Mouse (Mus musculus) mouse embryonic stem cell (cell line): ENCODE data around the gene F8a.
"Not testable (repeated sequence)": the region's sequence is repeated elsewhere in the genome, so short reads cannot be mapped to it uniquely, and the experiment has no call there.

Experiments
- in situ Hi-C, 2 experiments: fragments of 300-500 bp; cut with MboI; formaldehyde crosslinking; loops; 1 replicate in 1 of 2; 3 replicates in 1 of 2; pipeline ENCODE4 v1.14.3; 2019 to 2020; ENCODE audit warnings: low sequenced_read_pairs in 2 of 2, low pct_unique_long_range_greater_than_20kb in 1 of 2, mixed read lengths in 1 of 2; ENCODE audit not compliant: unreplicated experiment in 1 of 2

F8a gene

DNA sequence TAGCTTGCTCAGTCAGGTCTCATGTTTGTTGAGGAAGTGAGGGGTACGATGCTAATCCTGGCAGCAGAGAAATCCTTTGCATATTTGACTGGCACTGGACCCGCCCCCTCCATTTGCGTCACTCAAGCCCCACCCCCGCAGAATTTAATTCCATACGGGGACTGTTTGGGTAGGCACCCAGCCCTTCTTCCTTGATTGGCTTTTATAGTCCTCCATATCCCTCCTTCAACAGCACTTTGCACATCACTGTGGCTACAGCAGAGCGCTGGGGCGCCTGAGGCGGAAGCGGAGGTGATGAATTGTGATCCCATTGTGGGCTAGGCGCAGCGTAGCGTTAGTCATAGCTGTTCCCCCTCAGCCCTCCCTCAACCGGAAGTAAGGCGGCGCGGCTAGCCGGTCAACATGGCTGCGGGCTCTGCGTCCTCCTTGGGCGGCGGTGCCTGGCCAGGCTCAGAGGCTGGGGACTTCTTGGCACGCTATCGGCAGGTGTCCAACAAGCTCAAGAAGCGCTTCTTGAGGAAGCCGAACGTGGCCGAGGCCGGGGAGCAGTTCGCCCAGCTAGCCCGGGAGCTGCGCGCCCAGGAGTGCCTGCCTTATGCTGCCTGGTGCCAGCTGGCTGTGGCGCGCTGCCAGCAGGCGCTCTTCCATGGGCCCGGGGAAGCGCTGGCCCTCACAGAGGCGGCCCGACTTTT, at the start of gene F8a:
Gene F8a (plus strand): TSS at position 378 of the 692 bp plus-strand sequence.
- in situ Hi-C loops = loop anchor here in 1 of 2 experiments (25.0 kb wide), 1 partner anchor 166 kb away; the partner anchor contains the start of gene Pnma3

DNA sequence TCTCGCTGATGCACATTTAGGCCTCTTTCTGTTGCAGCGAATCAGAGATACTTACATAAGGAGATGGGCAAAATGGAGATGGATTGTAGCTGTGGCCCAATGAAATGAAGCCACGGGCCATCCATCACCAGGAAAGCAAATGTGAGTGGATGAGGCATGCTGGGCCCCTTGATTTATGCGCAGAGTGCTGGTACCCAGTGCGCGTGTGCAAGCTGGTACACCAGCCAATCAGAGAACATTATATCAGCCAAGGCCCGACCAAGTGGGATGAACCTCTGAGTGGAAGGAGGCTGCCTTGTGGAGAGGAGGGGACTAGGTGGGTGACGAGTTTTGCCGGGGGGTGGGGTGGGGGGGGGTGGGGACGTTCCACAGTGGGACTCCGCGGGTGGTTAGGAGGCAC, 36.2 kb upstream of the F8a start, which contains the start of gene Xlr3b:
Gene Xlr3b (plus strand): TSS at position 274 of the 400 bp plus-strand sequence.
- in situ Hi-C loops = not testable (repeated sequence)

DNA sequence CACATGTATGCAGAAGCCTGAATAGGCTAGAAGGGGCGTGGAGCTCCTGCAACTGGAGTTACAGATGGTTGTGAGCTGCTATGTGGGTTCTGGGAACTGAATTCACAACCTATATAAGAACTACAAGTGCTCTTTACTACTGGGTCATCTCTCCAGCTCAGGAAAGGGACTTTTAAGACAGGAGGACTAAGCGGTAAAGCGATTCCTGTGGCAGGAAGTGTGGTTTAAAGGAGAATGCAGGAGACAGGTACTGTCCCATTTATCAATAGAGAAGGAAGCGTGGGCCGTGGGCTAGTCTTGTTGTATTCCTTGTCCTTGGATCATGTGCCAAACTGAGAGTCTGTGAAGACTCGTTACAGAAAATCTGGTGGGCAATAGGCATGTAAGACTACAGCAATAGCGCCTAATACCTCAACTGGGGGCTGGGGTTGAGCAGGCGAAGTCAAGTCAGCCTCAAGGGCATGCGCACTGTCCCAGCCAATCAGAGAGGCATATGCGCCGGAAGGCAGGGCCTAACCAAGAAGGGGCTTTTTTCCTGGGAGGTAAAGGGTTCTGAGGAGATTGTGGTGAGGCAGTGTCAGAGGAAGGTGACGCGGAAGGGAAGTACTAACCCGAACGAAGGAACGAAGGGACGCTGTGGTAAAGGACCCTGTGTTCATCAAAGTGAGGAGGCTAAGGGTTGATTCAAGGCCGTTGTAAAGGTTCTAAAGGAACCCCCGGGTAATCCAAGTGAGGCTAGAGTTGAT, 14.1 kb upstream of the F8a start, which contains the start of gene Xlr4b:
Gene Xlr4b (plus strand): TSS at position 515 of the 746 bp plus-strand sequence.
- in situ Hi-C loops = not testable (repeated sequence)

DNA sequence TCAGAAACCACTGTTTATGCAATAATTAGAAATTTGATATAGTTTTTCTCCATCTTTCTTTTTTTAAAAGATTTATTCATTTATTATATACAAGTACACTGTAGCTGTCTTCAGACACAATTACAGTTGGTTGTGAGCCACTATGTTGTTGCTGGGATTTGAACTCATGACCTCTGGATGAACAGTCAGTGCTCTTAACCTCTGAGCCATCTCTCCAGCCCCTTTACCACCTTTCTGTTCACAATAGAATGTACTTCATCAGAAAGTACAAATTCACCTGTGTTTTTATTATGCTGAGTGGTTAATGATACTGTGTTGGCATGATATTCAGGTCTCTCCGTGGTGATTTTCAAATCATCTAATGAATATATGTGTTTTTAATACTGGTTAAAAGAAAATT, 2.7 kb upstream of the F8a start:
- in situ Hi-C loops = loop anchor here in 1 of 2 experiments (25.0 kb wide), 1 partner anchor 163 kb away; the partner anchor contains the start of gene Pnma3

DNA sequence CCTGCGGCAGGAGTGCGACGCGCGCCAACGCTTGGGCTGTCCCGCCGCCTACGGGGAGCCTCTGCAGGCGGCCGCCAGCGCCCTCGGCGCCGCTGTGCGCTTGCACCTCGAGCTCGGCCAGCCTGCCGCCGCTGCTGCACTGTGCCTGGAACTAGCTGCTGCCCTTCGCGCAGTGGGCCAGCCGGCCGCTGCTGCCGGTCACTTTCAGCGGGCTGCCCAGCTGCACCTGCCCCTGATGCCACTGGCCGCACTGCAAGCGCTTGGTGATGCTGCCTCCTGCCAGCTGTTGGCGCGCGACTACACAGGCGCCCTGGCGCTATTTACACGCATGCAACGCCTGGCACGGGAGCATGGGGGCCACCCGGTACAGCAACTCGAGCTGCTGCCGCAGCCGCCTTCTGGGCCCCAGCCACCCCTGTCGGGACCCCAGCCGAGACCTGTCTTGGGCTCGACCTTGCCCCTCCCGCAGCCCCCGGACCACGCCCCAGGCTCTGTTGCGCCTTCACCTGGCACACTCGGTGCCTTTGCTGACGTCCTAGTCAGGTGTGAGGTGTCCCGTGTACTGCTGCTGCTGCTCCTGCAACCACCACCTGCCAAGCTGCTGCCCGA, 619 bp downstream of the F8a start:
- in situ Hi-C loops = loop anchor here in 1 of 2 experiments (25.0 kb wide), 1 partner anchor 166 kb away; the partner anchor contains the start of gene Pnma3

DNA sequence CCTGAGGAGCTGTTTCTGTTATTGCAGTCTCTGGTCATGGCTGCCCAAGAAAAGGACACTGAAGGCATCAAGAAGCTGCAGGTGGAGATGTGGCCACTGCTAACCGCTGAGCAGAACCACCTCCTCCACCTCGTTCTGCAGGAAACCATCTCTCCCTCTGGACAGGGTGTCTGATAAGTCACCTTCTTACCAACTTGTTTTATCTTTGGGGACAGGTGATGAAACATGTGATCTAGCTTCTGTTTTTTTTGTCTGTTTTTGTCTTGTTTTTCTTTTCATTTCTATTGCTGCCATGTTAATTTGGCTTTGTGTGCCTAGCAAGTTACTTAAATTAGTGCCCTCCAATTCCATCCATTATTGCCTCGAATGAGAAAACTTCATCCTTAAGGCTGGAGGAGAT, 1.2 kb downstream of the F8a start:
- in situ Hi-C loops = loop anchor here in 1 of 2 experiments (25.0 kb wide), 1 partner anchor 167 kb away; the partner anchor contains the start of gene Pnma3

DNA sequence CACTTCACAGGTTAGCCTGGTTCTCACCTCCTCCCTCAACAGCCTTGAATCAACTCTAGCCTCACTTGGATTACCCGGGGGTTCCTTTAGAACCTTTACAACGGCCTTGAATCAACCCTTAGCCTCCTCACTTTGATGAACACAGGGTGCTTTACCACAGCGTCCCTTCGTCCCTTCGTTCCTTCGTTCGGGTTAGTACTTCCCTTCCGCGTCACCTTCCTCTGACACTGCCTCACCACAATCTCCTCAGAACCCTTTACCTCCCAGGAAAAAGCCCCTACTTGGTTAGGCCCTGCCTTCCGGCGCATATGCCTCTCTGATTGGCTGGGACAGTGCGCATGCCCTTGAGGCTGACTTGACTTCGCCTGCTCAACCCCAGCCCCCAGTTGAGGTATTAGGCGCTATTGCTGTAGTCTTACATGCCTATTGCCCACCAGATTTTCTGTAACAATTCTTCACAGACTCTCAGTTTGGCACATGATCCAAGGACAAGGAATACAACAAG, 14.8 kb downstream of the F8a start, which contains the start of gene Xlr4c:
Gene Xlr4c (minus strand): TSS at position 310 of the 505 bp plus-strand sequence.
- in situ Hi-C loops = loop anchor here in 1 of 2 experiments (25.0 kb wide), 1 partner anchor 181 kb away; the partner anchor contains the start of gene Pnma3

DNA sequence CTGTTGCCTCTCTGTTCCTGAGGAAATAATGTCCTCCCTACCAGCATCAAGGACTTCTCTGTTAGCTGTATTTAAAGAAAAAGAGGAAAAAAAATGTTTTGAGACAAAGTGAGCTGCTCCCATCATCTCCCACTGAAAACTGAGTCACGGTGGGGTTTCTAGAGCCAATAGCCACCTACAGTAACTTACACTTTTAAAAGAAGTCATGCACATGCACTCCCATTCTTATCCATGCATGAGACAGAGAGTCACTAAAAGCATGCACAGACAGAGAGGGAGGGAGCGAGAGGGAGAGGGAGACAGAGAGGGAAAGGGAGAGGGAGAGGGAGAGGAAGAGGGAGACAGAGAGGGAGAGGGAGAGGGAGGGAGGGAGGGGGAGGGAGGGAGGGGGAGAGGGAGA, 34.3 kb downstream of the F8a start:
- in situ Hi-C loops = not testable (repeated sequence)

DNA sequence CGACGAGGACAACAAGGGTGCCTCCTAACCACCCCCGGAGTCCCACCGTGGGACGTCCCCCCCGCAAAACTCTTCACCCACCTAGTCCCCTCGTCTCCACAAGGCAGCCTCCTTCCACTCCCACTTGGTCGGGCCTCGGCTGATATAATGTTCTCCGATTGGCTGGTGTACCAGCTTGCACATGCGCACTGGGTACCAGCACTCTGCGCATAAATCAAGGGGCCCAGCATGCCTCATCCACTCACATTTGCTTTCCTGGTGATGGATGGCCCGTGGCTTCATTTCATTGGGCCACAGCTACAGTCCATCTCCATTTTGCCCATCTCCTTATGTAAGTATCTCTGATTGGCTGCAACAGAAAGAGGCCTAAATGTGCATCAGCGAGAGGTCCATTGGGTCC, 37.2 kb downstream of the F8a start, which contains the start of gene Xlr3c:
Gene Xlr3c (minus strand): TSS at position 121 of the 400 bp plus-strand sequence.
- in situ Hi-C loops = not testable (repeated sequence)
